In the genomic region with DNA sequence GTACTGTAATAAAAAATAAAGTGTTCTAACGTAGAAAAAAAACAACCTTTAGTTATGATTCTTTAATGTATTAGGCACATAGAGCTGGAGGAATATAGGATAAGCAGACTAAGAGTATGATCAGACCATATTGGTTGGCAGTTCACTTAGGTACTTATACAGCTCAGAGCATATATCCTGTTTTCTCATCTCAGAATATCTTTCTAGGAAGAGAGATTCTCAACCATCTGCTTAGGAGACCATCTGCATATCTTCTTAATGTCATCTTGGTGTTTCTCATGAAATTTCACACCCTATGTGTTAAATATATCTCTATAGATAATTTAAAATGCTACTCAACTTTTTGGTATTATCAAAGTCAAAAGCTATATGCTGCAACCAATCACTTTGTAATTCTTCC, we compare ENCODE assay signal across 25 mouse cellular contexts.
A peak's percentile ranks its signal among the peaks of the same experiment; 100 is the strongest.
DNase-seq lines count a peak whose midpoint lies in the region; ATAC-seq and TF ChIP-seq lines count a peak whose summit lies in the region.
"Had no signal": no experiment of that assay in that cellular context is flagged by ENCODE, and none has a peak within 500 bp of the region (broad histone marks: within the 10 kb centered on the region; RNA-seq: fewer than 3 reads in every experiment).

No protein-coding gene starts in this region.

- H3K9me3 ChIP-seq in forebrain, postnatal 0 days (ENCODE audit: low read length) = no peaks in the 10 kb centered on the region
- H3K9me3 ChIP-seq in forebrain, embryonic 12.5 days = no peaks in the 10 kb centered on the region
- H3K9me3 ChIP-seq in midbrain, embryonic 10.5 days (replicated peaks) = no peaks in the 10 kb centered on the region
- H3K9me3 ChIP-seq: embryonic facial prominence, embryonic 10.5 days; embryonic facial prominence, embryonic 13.5 days; hindbrain, embryonic 12.5 days; hindbrain, embryonic 15.5 days had no signal

- no peaks in the 10 kb centered on the region for H3K27me3 ChIP-seq in forebrain, postnatal 0 days (ENCODE audit: insufficient read depth, low read length)
- no peaks in the 10 kb centered on the region for H3K27me3 ChIP-seq in forebrain, embryonic 12.5 days
- no peaks in the 10 kb centered on the region for H3K27me3 ChIP-seq in midbrain, embryonic 10.5 days (ENCODE audit: low read depth, poor library complexity, severe bottlenecking)
- H3K27me3 ChIP-seq: embryonic facial prominence, embryonic 13.5 days; hindbrain, embryonic 12.5 days; hindbrain, embryonic 15.5 days had no signal

- no peak overlapping the region for H3K4me3 ChIP-seq in forebrain, postnatal 0 days (ENCODE audit: low read depth, low read length)
- H3K4me3 ChIP-seq in forebrain, embryonic 12.5 days (replicated peaks) = no peak overlapping the region
- H3K4me3 ChIP-seq in midbrain, embryonic 10.5 days = no peak overlapping the region
- H3K4me3 ChIP-seq: embryonic facial prominence, embryonic 10.5 days; embryonic facial prominence, embryonic 13.5 days; erythroblast, embryonic 14.5 days; hindbrain, embryonic 12.5 days; hindbrain, embryonic 15.5 days had no signal

- no peaks in the 10 kb centered on the region for H3K36me3 ChIP-seq in forebrain, postnatal 0 days (ENCODE audit: insufficient read depth)
- H3K36me3 ChIP-seq in forebrain, embryonic 12.5 days (replicated peaks) = no peaks in the 10 kb centered on the region
- H3K36me3 ChIP-seq in midbrain, embryonic 10.5 days = no peaks in the 10 kb centered on the region
- H3K36me3 ChIP-seq: embryonic facial prominence, embryonic 10.5 days; embryonic facial prominence, embryonic 13.5 days; hindbrain, embryonic 12.5 days; hindbrain, embryonic 15.5 days had no signal

- DNase-seq in forebrain, postnatal 0 days = peak; percentile 25
- peak; percentile 11 for DNase-seq in left cerebral cortex, adult 11 months (ENCODE audit: low spot score)
- DNase-seq in left cerebral cortex, adult 8-10 months (ENCODE audit: low spot score in 2 of 2) = no peak
- DNase-seq in brain, embryonic 14.5 days (ENCODE audit: low read depth) = peak; percentile 13
- peak; percentile 55 for DNase-seq in telencephalon, adult 2 months (ENCODE audit: low read depth, low spot score)
- DNase-seq in midbrain, embryonic 10.5 days (ENCODE audit: low spot score) = no peak
- DNase-seq: adrenal gland, adult 8-10 months; adrenal gland, postnatal 25 days; cerebellum, adult 11-12 months; cerebellum, adult 8-10 months; cerebellum, postnatal 10 days; cerebellum, postnatal 36 days; embryo, embryonic 11 days; gastrocnemius, postnatal 10 days; gastrocnemius, postnatal 36 days; kidney, adult 2 months had no signal

- no peak for TF ChIP-seq POLR2A in brain, embryonic 14.5 days (IDR thresholded peaks at IDR 0.05; ENCODE audit: borderline replicate concordance, extremely low read depth, insufficient read depth, insufficient read length, poor library complexity, severe bottlenecking)

- ATAC-seq in forebrain, postnatal 0 days = peak; percentile 90
- no peak for ATAC-seq in forebrain, embryonic 12.5 days (ENCODE audit: low FRiP score)
- ATAC-seq: CD4-positive, CD25-positive, alpha-beta regulatory T cell, adult 4 months; intestine, postnatal 0 days had no signal

- H3K4me2 ChIP-seq in forebrain, postnatal 0 days (ENCODE audit: low read depth) = no peak overlapping the region
- H3K4me2 ChIP-seq in forebrain, embryonic 12.5 days = no peak overlapping the region
- H3K4me2 ChIP-seq: embryonic facial prominence, embryonic 13.5 days; heart, embryonic 11.5 days; hindbrain, embryonic 12.5 days; hindbrain, embryonic 15.5 days had no signal

- no peaks in the 10 kb centered on the region for H3K4me1 ChIP-seq in forebrain, postnatal 0 days (ENCODE audit: insufficient read depth)
- H3K4me1 ChIP-seq in forebrain, embryonic 12.5 days = no peaks in the 10 kb centered on the region
- H3K4me1 ChIP-seq in midbrain, embryonic 10.5 days = no peaks in the 10 kb centered on the region
- H3K4me1 ChIP-seq: embryonic facial prominence, embryonic 10.5 days; embryonic facial prominence, embryonic 13.5 days; hindbrain, embryonic 12.5 days; hindbrain, embryonic 15.5 days had no signal

- H3K9ac ChIP-seq in forebrain, postnatal 0 days = no peak overlapping the region
- H3K9ac ChIP-seq in forebrain, embryonic 12.5 days = no peak overlapping the region
- H3K9ac ChIP-seq: embryonic facial prominence, embryonic 13.5 days; hindbrain, embryonic 12.5 days; hindbrain, embryonic 15.5 days had no signal

- 0 out of 2 replicates have a peak overlapping the region, but pooled peaks have one; percentile 29 for H3K27ac ChIP-seq in forebrain, postnatal 0 days (ENCODE audit: low read depth, low read length)
- H3K27ac ChIP-seq in forebrain, embryonic 12.5 days = no peak overlapping the region
- H3K27ac ChIP-seq in midbrain, embryonic 10.5 days (replicated peaks) = no peak overlapping the region
- H3K27ac ChIP-seq: embryonic facial prominence, embryonic 10.5 days; embryonic facial prominence, embryonic 13.5 days; hindbrain, embryonic 12.5 days; hindbrain, embryonic 15.5 days had no signal

- WGBS in forebrain, postnatal 0 days = 47% methylated on average over 1 of the region's 1 CpGs
- WGBS in forebrain, embryonic 12.5 days = 69% methylated on average over 1 of the region's 1 CpGs
- WGBS in midbrain, embryonic 10.5 days = 76% methylated on average over 1 of the region's 1 CpGs

- TF ChIP-seq CTCF in forebrain, postnatal 0 days (IDR thresholded peaks at IDR 0.05; ENCODE audit: low read depth) = no peak
- no peak for TF ChIP-seq CTCF in brain, embryonic 14.5 days (IDR thresholded peaks at IDR 0.05; ENCODE audit: borderline replicate concordance, extremely low read depth, insufficient read depth, insufficient read length)

Comparison
In these comparisons a context has a peak if more than half of its experiments do, and no peak if none do; other contexts are left out.
1. DNase-seq: peak in forebrain, postnatal 0 days (single experiment), left cerebral cortex, adult 11 months (single experiment), brain, embryonic 14.5 days (single experiment) and telencephalon, adult 2 months (single experiment); none in left cerebral cortex, adult 8-10 months (0 of 2) and midbrain, embryonic 10.5 days (single experiment).